Mouse (Mus musculus) brain, embryonic 14.5 days (tissue): Measurements from ENCODE around the gene Gm13283.
"Not testable (repeated sequence)": the region's sequence is repeated elsewhere in the genome, so short reads cannot be mapped to it uniquely, and the experiment has no call there.

Experiments
- CTCF ChIP-seq: fragments of 200-500 bp; IDR thresholded peaks from 2 replicates; pipeline ENCODE4 v1.5.1; 2012; ENCODE audit warnings: inconsistent platforms, mild to moderate bottlenecking, moderate library complexity, borderline replicate concordance; ENCODE audit not compliant: insufficient read depth, insufficient read length; ENCODE audit errors: extremely low read depth
- POLR2A ChIP-seq: fragments of 200-500 bp; IDR thresholded peaks from 2 replicates; pipeline ENCODE4 v1.6.1; 2012; ENCODE audit warnings: mild to moderate bottlenecking, inconsistent platforms, borderline replicate concordance; ENCODE audit not compliant: poor library complexity, insufficient read depth, insufficient read length, severe bottlenecking; ENCODE audit errors: extremely low read depth

- not testable (repeated sequence) for TF ChIP-seq CTCF, POLR2A
These were observed 22.4 kb downstream of the Gm13283 start for GRCm38 (mm10) chr4:88782335-88782734.
